Mouse (Mus musculus): ENCODE measurements around the gene Pdcd4. TPM values are rescaled to one million over a fixed set of nuclear protein-coding genes. Genes with fewer than 3 reads are reported as not detected.

Gene Pdcd4
- polyA plus RNA-seq, 1 experiment: 42.3 TPM

DNA sequence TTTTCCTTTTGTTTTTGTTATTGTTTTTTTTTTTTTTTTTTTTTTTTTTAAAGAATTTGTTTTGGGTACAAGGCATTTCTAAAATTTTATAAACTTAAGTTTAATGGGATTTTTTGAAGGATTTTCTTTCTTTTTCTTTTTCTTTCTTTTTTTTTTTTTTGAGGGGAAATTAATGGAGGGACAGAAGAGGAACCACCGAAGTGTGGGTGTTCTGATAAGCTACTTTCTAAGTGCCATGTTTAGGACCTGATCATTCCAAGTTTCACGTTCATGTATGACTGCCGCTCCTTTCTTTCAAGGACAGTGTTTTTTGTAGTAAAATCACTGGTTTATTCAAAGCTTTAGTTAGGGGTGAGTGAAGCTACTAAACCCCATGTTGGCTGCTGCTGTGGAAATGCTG, 37.2 kb downstream of the Pdcd4 start:
- TF ChIP-seq CTCF (IDR thresholded peaks at IDR 0.05; ENCODE audit: borderline replicate concordance, insufficient read depth, low read depth, low read length) (no peak), POLR2A (IDR thresholded peaks at IDR 0.05; ENCODE audit: borderline replicate concordance, insufficient read depth, low read length) (no peak)
- 92% methylated on average over 3 of the region's 3 CpGs for WGBS
- DNase-seq: no peak
- no peak overlapping the region for H3K4me3 ChIP-seq (replicated peaks; ENCODE audit: insufficient read depth, low read depth, low read length)
- H3K4me1 ChIP-seq (ENCODE audit: control insufficient read depth, insufficient read depth, low read length): no peaks in the 10 kb centered on the region
- H3K27ac ChIP-seq (ENCODE audit: insufficient read depth, low read length): no peak overlapping the region
- H3K27me3 ChIP-seq (ENCODE audit: control insufficient read depth, insufficient read depth, low read length): no peaks in the 10 kb centered on the region

DNA sequence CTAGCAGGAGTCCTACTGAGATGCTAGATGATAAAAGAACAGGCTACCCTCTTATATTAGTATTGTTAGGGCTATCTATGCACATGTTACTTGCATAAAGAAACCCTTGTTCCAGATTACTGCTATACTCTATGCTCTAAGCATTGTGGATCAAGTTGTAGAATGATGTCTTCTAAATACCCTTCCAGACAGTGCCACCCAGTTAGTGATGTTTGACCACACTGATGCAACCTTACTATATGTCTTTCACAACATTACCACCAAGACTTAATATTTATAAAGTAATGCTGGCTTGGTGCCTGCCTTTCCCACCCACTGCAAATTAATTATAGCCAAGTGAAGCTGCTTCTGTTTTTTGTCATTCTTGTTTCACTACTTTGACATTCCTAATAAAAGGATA, 41.0 kb downstream of the Pdcd4 start:
- TF ChIP-seq POLR2A (IDR thresholded peaks at IDR 0.05; ENCODE audit: borderline replicate concordance, insufficient read depth, low read length) (no peak), CTCF (IDR thresholded peaks at IDR 0.05; ENCODE audit: borderline replicate concordance, insufficient read depth, low read depth, low read length) (no peak)
- no peak for DNase-seq
- no peaks in the 10 kb centered on the region for H3K4me1 ChIP-seq (ENCODE audit: control insufficient read depth, insufficient read depth, low read length)
- no peaks in the 10 kb centered on the region for H3K27me3 ChIP-seq (ENCODE audit: control insufficient read depth, insufficient read depth, low read length)
- H3K27ac ChIP-seq (ENCODE audit: insufficient read depth, low read length): no peak overlapping the region
- H3K4me3 ChIP-seq (replicated peaks; ENCODE audit: insufficient read depth, low read depth, low read length): no peak overlapping the region

DNA sequence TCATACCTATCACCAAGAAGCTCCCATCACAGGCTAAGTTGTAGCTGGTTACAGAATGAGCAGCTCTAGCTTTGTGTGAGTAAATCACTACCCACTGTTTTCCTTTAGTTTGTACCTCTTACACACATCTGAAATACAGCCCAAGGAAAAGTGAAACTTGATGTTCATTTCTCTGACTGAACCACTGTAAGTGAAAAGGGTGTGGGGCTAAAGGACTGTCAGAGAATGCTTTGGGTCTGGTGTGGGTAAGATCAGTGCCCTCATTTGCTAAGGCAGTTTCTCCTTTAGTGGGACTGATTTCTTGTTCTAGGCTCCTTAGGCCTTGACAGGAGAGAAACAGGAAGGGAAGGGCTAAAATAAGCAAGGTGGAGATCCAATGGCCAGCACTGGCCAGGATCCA, 42.0 kb downstream of the Pdcd4 start:
- Histone ChIP-seq H3K27me3 (ENCODE audit: control insufficient read depth, insufficient read depth, low read length) (no peaks in the 10 kb centered on the region), H3K4me1 (ENCODE audit: control insufficient read depth, insufficient read depth, low read length) (no peaks in the 10 kb centered on the region), H3K4me3 (replicated peaks; ENCODE audit: insufficient read depth, low read depth, low read length) (no peak overlapping the region), H3K27ac (ENCODE audit: insufficient read depth, low read length) (no peak overlapping the region)
- TF ChIP-seq CTCF (IDR thresholded peaks at IDR 0.05; ENCODE audit: borderline replicate concordance, insufficient read depth, low read depth, low read length): no peak
- TF ChIP-seq POLR2A (IDR thresholded peaks at IDR 0.05; ENCODE audit: borderline replicate concordance, insufficient read depth, low read length): no peak
- DNase-seq: no peak

DNA sequence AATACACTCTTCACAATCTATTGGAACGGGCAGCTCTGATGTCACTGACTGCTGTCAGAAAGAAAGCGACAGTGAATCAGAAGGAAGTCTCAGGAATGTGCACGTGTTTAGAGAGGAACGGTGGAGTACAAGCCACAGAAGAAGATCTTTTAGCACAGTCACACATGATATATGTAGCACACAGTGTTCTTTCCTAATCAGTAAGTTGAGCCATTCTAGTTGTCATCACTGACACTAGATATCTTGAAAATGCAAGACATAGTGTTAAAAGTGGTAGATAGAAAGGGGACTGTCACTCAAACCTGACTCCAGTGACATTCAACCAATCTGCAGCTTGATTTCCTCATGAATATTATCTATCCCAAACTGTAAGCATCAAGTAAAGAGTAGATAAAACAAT, 47.4 kb downstream of the Pdcd4 start:
- TF ChIP-seq CTCF (IDR thresholded peaks at IDR 0.05; ENCODE audit: borderline replicate concordance, insufficient read depth, low read depth, low read length) (no peak), POLR2A (IDR thresholded peaks at IDR 0.05; ENCODE audit: borderline replicate concordance, insufficient read depth, low read length) (no peak)
- H3K27ac ChIP-seq (ENCODE audit: insufficient read depth, low read length): no peak overlapping the region
- H3K4me3 ChIP-seq (replicated peaks; ENCODE audit: insufficient read depth, low read depth, low read length): no peak overlapping the region
- H3K4me1 ChIP-seq (ENCODE audit: control insufficient read depth, insufficient read depth, low read length): no peaks in the 10 kb centered on the region; the same call in 1 of the 2 replicates
- no peak for DNase-seq
- H3K27me3 ChIP-seq (ENCODE audit: control insufficient read depth, insufficient read depth, low read length): no peaks in the 10 kb centered on the region
- 85% methylated on average over 4 of the region's 4 CpGs for WGBS

DNA sequence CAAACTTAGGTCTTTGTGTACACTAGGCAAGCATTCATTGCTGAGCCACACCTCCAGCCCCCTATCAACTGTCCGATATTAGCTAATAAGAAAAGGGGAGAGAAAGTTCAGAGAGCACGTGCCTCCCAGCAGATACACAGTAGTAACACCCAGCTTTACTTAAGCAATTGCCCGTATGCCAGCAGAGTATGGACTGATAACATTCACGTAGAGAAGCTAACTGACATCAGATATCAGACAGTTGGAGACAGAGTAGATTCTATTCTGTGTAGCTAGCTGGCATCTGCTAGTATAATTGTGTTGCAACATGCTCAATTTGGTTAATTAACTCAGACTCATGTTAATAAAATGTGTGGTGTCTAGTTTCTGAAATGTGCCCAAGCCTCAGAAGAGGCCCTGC, 49.1 kb downstream of the Pdcd4 start:
- no peaks in the 10 kb centered on the region for H3K27me3 ChIP-seq (ENCODE audit: control insufficient read depth, insufficient read depth, low read length)
- 81% methylated on average over 4 of the region's 4 CpGs for whole genome bisulfite sequencing
- no peak for DNase-seq
- H3K27ac ChIP-seq (ENCODE audit: insufficient read depth, low read length): no peak overlapping the region
- TF ChIP-seq POLR2A (IDR thresholded peaks at IDR 0.05; ENCODE audit: borderline replicate concordance, insufficient read depth, low read length) (no peak), CTCF (IDR thresholded peaks at IDR 0.05; ENCODE audit: borderline replicate concordance, insufficient read depth, low read depth, low read length) (no peak)
- no peak overlapping the region for H3K4me3 ChIP-seq (replicated peaks; ENCODE audit: insufficient read depth, low read depth, low read length)
- H3K4me1 ChIP-seq (ENCODE audit: control insufficient read depth, insufficient read depth, low read length): no peaks in the 10 kb centered on the region; the same call in 1 of the 2 replicates

DNA sequence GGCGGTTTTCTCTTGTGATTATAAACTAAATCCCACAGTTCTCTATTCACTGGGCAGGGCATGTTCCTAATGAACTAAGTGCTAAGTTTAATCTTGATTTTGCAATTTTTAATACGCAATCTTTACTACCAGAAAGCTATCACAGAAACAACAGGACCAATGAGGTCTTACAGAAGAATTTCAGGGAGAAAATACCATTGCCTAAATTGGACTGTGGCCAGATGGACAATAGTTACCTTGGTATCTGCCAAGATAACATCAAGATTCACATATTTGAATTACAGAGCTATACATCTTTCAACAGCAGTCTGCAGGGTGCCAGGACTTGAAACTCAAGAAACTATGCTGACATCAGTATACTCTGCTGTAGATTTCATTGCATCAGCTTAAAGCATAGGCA, 50.3 kb downstream of the Pdcd4 start:
- no peaks in the 10 kb centered on the region for H3K27me3 ChIP-seq (ENCODE audit: control insufficient read depth, insufficient read depth, low read length)
- no peaks in the 10 kb centered on the region; the same call in 1 of the 2 replicates for H3K4me1 ChIP-seq (ENCODE audit: control insufficient read depth, insufficient read depth, low read length)
- no peak for TF ChIP-seq POLR2A (IDR thresholded peaks at IDR 0.05; ENCODE audit: borderline replicate concordance, insufficient read depth, low read length)
- no peak for TF ChIP-seq CTCF (IDR thresholded peaks at IDR 0.05; ENCODE audit: borderline replicate concordance, insufficient read depth, low read depth, low read length)
- no peak for DNase-seq
- H3K27ac ChIP-seq (ENCODE audit: insufficient read depth, low read length): no peak overlapping the region
- WGBS: 98% methylated on average over 2 of the region's 2 CpGs
- H3K4me3 ChIP-seq (replicated peaks; ENCODE audit: insufficient read depth, low read depth, low read length): no peak overlapping the region

DNA sequence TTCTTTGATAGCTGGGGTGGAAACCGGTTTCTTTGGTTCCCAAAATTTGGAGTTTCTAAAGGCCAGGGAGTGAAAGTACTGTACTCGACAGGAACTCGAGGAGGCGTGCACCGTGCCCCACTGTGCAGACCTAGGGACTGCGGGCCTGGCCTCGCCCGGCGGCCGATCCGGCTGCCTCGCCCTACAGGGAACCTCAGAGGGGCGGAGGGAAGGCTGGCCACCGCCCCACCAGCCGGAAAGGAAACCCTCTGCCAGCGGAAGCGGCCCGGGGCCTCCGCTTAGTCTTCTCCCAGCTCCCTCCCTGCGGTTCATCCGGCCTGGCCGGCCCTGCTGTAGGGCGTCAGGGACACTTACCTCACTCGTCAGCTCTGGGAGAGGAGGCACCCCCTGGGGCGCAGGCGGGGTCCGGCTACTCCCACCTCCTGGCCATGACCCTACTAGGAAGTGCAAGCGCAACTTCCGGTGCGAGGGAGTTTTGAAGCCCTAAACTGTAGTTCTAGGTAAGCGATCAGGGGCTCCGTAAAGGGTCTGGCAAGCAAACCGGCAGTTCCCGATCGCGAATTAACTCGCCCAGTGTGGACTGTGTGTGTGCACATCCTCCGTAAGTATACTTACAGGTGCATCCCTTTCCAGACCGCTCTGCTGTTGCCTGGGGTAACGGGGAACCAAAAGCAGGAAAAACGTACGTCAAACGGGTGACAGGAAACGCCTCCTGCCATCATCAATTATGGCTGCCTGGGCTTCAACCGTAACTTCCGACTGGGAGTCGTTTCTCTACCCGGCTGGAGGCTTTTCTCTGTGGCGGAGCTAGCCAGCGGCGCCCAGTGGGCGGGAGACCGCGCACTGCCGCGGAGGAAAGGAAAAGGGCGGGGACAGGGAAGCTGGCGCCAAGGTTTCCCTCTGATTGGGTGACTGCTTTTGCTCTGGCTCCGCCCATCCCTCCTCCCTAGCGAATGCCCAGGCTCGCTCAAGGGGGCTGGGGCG, 52.1 kb downstream of the Pdcd4 start, which contains the start of the genes Shoc2 and Bbip1:
Gene Shoc2, plus strand, starts transcription at position 505 of the 984 bp plus-strand sequence.
Gene Bbip1, minus strand, starts transcription at position 826 of the 984 bp plus-strand sequence.
- TF ChIP-seq POLR2A (IDR thresholded peaks at IDR 0.05; ENCODE audit: borderline replicate concordance, insufficient read depth, low read length): peak; percentile 32; the same call in 1 of the 2 replicates
- TF ChIP-seq CTCF (IDR thresholded peaks at IDR 0.05; ENCODE audit: borderline replicate concordance, insufficient read depth, low read depth, low read length): no peak
- Histone ChIP-seq H3K4me3 (replicated peaks; ENCODE audit: insufficient read depth, low read depth, low read length) (peak within 1 kb of the TSS; percentile 78), H3K27me3 (ENCODE audit: control insufficient read depth, insufficient read depth, low read length) (no peaks in the 10 kb centered on the region), H3K27ac (ENCODE audit: insufficient read depth, low read length) (peak within 1 kb of the TSS; percentile 95), H3K4me1 (ENCODE audit: control insufficient read depth, insufficient read depth, low read length) (no peaks in the 10 kb centered on the region; the same call in 1 of the 2 replicates)
- WGBS: under 1% methylated on average over 62 of the region's 62 CpGs
- peak; percentile 98 to 100 for DNase-seq

DNA sequence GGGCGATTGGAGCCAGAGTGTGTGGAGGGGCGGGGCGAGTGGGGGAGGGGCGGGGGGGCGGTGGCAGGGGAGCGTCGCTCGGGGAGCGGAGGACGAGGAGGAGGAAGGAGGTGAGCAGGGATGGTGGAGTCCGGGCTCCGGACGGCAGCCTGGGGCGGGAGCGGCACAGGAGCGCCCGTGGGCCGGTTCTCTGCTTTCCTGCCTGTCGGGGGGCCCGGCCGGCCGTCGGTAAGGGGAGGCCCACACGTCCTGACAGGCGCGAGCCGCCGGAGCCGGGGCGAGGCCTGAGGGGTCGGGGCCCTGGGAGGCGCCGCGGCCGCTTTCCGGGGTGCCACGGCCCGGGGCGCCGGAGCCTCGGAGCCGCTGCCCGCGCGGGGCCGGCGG, 52.7 kb downstream of the Pdcd4 start:
- no peak for TF ChIP-seq CTCF (IDR thresholded peaks at IDR 0.05; ENCODE audit: borderline replicate concordance, insufficient read depth, low read depth, low read length)
- TF ChIP-seq POLR2A (IDR thresholded peaks at IDR 0.05; ENCODE audit: borderline replicate concordance, insufficient read depth, low read length): 0 out of 2 replicates have a peak, but pooled peaks have one; percentile 29
- Histone ChIP-seq H3K27me3 (ENCODE audit: control insufficient read depth, insufficient read depth, low read length) (no peaks in the 10 kb centered on the region), H3K4me1 (ENCODE audit: control insufficient read depth, insufficient read depth, low read length) (no peaks in the 10 kb centered on the region; the same call in 1 of the 2 replicates), H3K4me3 (replicated peaks; ENCODE audit: insufficient read depth, low read depth, low read length) (peak overlapping the region; percentile 71), H3K27ac (ENCODE audit: insufficient read depth, low read length) (peak overlapping the region; percentile 42; the same call in 1 of the 2 replicates)
- WGBS: 0% methylated on average over 45 of the region's 47 CpGs
- DNase-seq: no peak
